Mouse (Mus musculus) kidney, adult 8-10 months (tissue): Measurements from ENCODE around the gene Rnf220.

ENCODE experiments used
- DNase-seq, 2 experiments: peaks; one replicate each; pipeline ENCODE4 v3.0.0; 2022

The Rnf220 gene

GRCm38 (mm10) chr4:117374078-117374540 lies 122.7 kb downstream of the Rnf220 start:
- no peak for DNase-seq

- DNase-seq: no peak
These were observed 123.4 kb downstream of the Rnf220 start for GRCm38 (mm10) chr4:117373324-117374077.

GRCm38 (mm10) chr4:117371896-117372295 lies 125.0 kb downstream of the Rnf220 start:
- DNase-seq: peak; percentile 10 to 43

- no peak for DNase-seq
These were observed 126.5 kb downstream of the Rnf220 start for GRCm38 (mm10) chr4:117370354-117370753.

GRCm38 (mm10) chr4:117369571-117369970 lies 127.3 kb downstream of the Rnf220 start:
- DNase-seq: no peak

- DNase-seq: no peak
These were observed 129.5 kb downstream of the Rnf220 start for GRCm38 (mm10) chr4:117367365-117367764.

GRCm38 (mm10) chr4:117362085-117362484 lies 134.8 kb downstream of the Rnf220 start:
- no peak for DNase-seq

GRCm38 (mm10) chr4:117361558-117361873 lies 135.3 kb downstream of the Rnf220 start:
- DNase-seq: no peak

GRCm38 (mm10) chr4:117360713-117361557 lies 135.9 kb downstream of the Rnf220 start:
- DNase-seq: no peak

- no peak for DNase-seq
These were observed 137.0 kb downstream of the Rnf220 start for GRCm38 (mm10) chr4:117359803-117360382.

GRCm38 (mm10) chr4:117357917-117358316 lies 138.9 kb downstream of the Rnf220 start:
- DNase-seq: no peak

GRCm38 (mm10) chr4:117357104-117357503 lies 139.7 kb downstream of the Rnf220 start:
- no peak for DNase-seq

- DNase-seq: no peak
These were observed 140.6 kb downstream of the Rnf220 start for GRCm38 (mm10) chr4:117356223-117356622.

- DNase-seq: no peak
These were observed 142.2 kb downstream of the Rnf220 start for GRCm38 (mm10) chr4:117354651-117355050.

GRCm38 (mm10) chr4:117352957-117353356 lies 143.9 kb downstream of the Rnf220 start:
- no peak for DNase-seq

GRCm38 (mm10) chr4:117352071-117352470 lies 144.8 kb downstream of the Rnf220 start:
- peak in 1 of 2 experiments; percentile 5 for DNase-seq

- DNase-seq: no peak
These were observed 146.6 kb downstream of the Rnf220 start for GRCm38 (mm10) chr4:117350139-117350693.

GRCm38 (mm10) chr4:117349327-117349726 lies 147.5 kb downstream of the Rnf220 start:
- DNase-seq: no peak

GRCm38 (mm10) chr4:117346025-117346424 lies 150.8 kb downstream of the Rnf220 start:
- DNase-seq: peak; percentile 27 to 39

- DNase-seq: no peak
These were observed 153.5 kb downstream of the Rnf220 start for GRCm38 (mm10) chr4:117343385-117343784.

- DNase-seq: no peak
These were observed 154.1 kb downstream of the Rnf220 start for GRCm38 (mm10) chr4:117342751-117343150.

- DNase-seq: no peak
These were observed 155.6 kb downstream of the Rnf220 start for GRCm38 (mm10) chr4:117341282-117341681.

- DNase-seq: no peak
These were observed 157.1 kb downstream of the Rnf220 start for GRCm38 (mm10) chr4:117339796-117340195.
